Mouse (Mus musculus) ES-Bruce4 (cell line): ENCODE data around the gene Hdac4.

Source experiments
- CTCF ChIP-seq: IDR thresholded peaks from one replicate; pipeline ENCODE4 v1.8.1; 2011; ENCODE audit warnings: low read depth, low read length
- EP300 ChIP-seq: IDR thresholded peaks from 2 replicates; pipeline ENCODE4 v1.6.1; 2011; ENCODE audit warnings: low read depth, low read length; ENCODE audit not compliant: insufficient read depth
- POLR2A ChIP-seq: IDR thresholded peaks from one replicate; pipeline ENCODE4 v1.8.1; 2011; ENCODE audit warnings: low read length; ENCODE audit not compliant: insufficient read depth

DNA sequence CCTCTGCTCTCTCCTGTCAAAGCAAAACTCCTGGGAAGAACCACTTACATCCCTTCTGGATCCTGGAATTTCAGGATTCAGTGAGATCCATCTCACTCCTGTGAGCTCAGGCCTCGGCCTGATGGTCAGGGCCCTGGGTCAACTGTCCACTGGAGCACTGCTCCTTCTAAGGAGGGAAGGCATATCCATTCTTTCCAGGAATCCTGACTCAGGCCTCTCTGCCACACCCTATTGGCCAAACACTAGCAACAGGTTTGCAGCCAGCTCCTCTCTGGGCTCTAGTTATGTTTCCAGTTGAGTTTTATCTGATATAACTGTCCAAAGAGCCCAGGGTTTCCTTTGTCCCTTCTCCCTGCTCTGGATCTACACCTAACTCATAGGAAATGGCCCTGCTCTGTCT lies 254.4 kb downstream of the Hdac4 start:
- no peak for TF ChIP-seq CTCF
- no peak for TF ChIP-seq EP300
- no peak for TF ChIP-seq POLR2A
